Mouse (Mus musculus): ENCODE measurements around the gene Cacna2d3. TPM values are rescaled to one million over a fixed set of nuclear protein-coding genes. Genes with fewer than 3 reads are reported as not detected.

The Cacna2d3 gene
- total RNA-seq, 2 experiments from 2014 or later: 0.51 to 0.94 TPM

DNA sequence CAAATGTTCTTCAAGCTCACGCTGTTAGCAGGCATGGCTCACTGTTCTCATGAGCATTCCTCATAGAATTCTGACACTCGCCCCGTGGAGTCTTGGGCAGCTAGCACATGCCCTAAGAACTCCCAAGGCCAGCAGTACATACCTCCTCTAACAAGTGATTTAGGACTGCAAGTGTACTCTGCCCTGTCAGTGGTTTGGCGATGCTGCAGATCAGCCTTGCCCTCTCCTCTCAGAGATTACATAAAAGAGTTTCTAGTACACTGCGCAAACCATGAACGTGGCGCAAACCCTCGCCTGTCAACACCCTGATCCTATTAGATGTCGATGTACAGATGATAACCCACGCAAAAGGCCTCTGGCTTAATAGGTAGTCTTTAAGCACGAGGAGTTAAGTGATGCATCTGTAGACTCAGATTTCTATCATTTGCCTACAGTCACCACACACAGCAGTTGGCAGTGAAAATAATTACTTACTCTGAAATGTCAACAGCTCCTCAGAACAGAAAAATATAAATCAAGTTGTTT, 691.7 kb downstream of the Cacna2d3 start:
- DNase-seq: no peak
- intact Hi-C loops (cut with DNase I): no loop called here

DNA sequence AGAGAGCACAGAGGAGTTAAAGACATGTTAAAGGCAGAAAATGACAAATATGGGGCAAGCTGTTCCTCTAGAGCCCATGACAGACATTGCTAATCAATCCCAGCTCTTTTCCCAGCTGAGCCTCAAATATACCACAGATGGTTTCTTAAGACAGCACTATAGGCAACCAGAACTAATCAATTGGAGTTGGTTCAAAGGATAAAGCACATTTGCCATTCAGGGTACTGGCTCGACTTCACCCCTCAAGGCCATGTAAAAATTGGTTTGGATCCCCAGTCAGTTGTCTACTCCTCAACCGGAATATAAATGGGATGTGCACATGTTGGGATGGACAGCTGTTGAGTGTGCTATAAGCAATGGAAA, 692.6 kb downstream of the Cacna2d3 start:
- DNase-seq: no peak
- intact Hi-C loops (cut with DNase I): no loop called here

DNA sequence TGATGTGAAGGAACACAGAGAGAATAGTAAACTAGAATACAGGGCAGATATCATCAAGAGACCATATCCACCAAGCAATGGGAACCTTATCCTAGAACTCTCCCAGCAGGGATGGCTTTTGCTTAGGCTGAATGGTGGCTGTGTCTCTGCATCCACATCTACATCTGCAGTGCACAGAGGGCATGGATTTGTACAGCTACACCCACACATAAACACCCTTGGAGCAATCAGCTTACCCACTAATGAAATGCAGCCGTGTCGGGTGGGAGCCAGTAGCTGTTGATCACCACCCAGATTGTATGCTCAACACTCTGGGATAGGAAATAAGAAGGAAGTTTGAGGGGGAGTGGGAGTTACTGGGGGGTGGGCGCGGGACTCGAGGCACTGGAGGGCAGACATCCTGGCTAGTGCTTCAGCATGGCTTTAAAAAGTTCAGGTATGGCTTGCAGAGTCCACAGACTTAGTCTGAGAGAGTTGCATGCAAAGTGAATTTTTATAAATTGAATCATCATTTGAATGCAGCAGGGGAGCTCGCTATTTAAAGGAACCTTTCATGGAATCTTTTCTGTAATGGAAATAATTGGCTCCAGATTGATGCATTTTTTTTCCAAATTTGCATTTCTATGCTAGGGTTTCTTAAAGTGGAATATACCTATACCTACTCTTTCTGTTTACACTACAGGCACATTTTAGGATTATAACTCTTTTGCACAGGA, 693.1 kb downstream of the Cacna2d3 start:
- intact Hi-C loops (cut with DNase I): no loop called here

DNA sequence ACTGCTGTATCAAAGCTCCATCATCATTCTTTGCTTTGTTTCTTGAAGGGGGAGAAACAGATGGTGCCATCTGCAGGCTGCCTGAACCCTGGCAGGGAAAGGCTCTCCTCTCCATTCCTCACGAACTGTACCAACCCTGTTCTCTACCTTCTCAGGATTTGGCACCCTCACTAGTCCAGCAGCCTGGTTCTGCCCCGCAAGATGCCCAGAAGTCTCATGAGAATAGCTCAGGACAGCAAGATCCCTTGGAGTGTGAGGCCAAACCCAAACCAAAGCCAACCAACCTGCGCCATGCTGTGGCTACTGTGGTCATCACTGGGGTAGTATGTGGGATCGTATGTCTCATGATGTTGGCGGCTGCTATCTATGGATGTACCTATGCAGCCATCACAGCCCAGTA, 694.4 kb downstream of the Cacna2d3 start:
- intact Hi-C loops (cut with DNase I): no loop called here
- no peak for DNase-seq

More for the DNA sequence above, 693.1 kb downstream of the Cacna2d3 start:
- DNase-seq: no peak

DNA sequence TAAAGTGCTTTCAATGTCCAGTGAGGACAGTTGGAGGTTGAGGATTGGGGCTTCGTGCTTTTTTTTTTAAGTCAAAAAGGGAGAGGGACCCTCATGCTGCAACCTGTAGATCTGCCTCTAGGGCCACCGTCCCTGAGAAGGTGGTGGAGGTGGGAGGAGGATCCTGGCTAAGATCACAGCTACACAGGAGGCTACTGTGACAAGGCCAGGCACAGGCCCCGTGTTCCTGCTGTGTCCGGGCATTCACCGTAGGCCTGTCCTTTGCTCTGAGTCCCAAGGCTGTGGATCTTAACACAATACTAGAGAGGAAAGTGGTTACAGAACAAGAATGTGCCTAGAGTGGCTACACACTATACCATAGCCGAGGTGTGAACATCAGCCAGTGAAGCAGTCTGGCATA, 696.3 kb downstream of the Cacna2d3 start:
- no peak for DNase-seq
- intact Hi-C loops (cut with DNase I): no loop called here

DNA sequence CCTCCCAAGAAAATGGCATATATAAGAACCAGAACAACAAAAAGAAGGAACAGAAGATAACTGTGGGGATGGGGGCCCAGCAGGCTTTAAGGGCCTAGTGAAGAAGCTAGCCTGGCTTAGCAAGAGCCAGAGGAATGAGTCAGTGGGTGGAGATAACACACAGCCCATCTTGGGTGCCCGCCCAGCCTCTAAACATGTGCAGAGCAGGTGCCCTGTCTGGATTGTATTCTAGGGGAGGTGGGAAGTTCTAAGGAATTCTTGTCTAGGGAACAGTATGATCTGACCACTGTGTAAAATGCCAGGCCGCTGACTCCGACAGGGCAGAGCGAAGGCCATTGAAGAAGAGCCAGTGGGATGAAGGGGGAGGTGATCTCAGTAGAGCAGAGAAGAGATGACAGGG, 698.4 kb downstream of the Cacna2d3 start:
- intact Hi-C loops (cut with DNase I): no loop called here

DNA sequence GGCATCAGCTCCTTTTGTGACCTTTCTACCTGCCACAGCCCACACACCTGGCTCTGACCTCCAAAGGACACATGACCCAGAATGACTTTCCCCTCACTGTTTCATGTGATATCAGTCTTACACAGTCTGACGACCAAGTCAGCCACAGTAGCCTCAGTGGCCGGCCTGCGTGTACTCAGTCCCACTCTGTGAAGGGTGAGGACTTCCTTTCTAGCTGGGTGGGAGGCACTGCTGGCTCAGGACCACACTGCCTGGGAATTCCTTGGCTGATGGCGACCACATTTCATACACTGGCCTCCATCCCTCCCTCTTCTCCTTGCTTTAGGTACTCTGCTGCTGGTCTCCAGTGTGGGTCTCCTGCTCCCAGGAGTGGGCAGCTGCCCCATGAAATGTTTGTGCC, 700.4 kb downstream of the Cacna2d3 start:
- no peak for DNase-seq
- intact Hi-C loops (cut with DNase I): no loop called here

More for the DNA sequence above, 698.4 kb downstream of the Cacna2d3 start:
- DNase-seq: no peak

DNA sequence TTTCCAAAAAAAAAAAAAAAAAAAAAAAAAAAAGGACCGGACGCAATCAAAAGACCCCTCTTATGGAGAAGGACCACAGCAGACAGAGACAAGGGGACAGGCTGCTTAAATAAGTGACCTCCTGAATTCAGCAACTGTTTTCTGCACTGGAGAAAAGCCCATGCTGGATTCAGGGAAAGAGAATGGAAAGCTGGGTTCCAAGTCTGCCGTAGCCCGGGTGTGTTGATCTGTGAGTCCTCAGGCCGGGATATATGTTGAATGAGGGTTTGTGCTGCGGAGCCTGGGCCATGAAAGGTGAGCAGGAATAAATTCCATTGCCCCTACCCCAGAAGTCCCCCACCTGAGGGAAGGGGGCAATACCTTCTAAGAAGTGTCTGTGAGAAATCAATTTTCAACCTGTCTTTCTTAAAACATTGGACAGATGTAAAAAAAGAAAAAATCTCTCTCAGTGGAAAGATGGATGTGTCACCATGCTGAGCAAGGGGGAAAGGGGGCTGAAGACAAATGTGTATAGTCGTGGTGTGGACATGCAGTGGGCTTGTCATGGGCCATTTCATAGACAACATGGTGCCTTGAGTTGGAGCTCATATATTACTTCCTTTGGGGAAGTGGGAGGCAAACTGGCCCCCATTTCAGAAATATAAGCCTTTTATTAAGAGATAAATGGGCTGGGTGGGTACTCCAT, 703.2 kb downstream of the Cacna2d3 start:
- no peak for DNase-seq
- intact Hi-C loops (cut with DNase I): no loop called here

DNA sequence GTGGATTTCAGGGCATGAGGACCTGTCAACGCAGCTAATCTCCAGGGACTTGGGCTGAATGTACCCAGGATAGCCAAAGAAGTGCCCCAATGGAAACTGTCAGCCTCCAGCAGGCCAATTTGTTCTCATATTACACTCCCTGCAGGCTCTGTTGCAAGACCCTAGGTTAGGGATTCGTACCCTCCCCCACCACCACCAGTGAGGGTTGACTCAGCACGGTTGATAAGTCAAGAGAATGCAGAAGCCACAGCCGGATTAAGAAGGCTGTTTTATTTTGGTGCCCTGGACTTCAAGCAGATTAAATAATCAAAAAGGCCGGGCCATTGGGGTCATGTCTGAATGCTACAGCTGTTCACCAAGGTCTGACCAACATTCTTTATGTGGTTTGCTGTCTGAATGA, 703.8 kb downstream of the Cacna2d3 start, which contains the start of gene Lrtm1:
Gene Lrtm1, plus strand, starts transcription at position 326 of the 400 bp plus-strand sequence.
- intact Hi-C loops (cut with DNase I): no loop called here
- no peak for DNase-seq

DNA sequence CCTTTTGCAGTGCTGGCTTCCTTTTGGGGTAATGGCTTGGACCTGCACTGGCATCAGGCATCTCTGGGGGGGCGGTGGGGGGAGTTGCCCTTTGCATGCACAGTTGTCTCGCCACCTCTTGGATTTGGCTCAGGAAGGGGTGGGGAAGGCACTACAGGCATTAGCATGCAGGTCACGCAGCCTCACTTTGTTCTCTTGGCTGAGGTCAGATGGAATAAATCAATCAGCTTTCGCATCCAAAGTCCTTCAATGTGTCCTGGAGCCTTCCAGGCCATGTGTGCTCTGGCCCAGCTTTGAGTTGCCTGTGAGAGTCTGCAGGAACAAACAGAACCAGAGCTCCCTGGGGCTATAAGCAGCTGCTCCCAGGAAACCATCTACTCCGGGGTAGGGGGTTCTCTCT, 705.8 kb downstream of the Cacna2d3 start:
- intact Hi-C loops (cut with DNase I): no loop called here
- DNase-seq: no peak

DNA sequence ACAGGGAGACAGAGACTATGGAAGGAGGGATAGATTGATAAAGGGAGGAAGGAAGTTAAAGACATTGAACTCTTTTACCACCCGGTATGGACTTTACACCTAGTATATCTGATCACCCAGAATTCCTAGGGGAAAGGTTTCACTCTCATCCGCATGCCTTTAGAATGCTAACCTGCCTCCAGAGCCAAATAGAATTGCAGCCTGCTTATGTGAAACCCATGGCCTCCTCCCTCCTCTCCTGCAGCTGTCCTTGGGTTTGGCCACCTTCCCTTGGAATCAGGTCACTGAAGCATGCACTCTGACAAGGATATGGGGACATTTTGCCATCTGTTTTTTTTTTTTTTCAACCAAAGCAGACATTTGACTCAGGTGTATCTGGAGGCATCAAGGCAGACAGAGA, 707.0 kb downstream of the Cacna2d3 start:
- intact Hi-C loops (cut with DNase I): no loop called here
- DNase-seq: no peak

DNA sequence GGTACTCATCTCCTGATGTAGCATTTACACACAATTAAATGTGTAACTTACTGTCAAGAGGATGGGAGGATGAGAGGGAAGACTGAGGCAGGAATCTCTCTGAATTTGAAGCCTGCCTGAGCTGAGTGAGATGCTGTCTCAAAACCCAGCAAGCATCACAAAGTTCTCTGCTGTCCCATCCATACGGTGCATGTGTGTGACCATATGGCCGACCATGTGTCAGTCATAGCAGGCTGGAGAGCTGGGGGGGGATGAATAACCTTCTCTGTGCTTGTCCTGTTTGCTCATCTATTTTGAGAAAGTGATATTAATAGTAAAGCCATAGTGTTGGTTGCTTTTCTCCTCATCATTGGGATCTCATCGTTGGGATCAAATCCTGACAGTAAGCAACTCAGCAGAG, 708.5 kb downstream of the Cacna2d3 start:
- DNase-seq: no peak
- intact Hi-C loops (cut with DNase I): no loop called here

DNA sequence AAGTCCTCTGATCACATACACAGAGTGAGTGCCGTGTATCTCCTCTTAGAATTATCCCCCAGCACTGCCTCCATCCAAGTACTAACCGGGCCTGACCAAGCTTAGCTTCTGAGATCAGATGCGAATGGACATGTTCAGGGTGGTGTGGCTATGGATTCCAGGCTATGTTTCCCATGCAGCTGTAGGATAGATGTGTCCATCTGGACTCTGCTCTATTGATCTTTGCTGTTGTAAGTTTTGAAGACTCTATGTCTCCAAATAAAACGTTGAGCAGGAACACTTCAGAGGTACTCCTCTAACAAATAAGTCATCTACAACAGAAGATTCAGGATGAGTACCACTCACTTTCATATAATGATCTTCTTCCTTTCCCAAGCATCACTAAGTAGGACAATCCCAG, 712.0 kb downstream of the Cacna2d3 start:
- DNase-seq: no peak
- intact Hi-C loops (cut with DNase I): no loop called here

DNA sequence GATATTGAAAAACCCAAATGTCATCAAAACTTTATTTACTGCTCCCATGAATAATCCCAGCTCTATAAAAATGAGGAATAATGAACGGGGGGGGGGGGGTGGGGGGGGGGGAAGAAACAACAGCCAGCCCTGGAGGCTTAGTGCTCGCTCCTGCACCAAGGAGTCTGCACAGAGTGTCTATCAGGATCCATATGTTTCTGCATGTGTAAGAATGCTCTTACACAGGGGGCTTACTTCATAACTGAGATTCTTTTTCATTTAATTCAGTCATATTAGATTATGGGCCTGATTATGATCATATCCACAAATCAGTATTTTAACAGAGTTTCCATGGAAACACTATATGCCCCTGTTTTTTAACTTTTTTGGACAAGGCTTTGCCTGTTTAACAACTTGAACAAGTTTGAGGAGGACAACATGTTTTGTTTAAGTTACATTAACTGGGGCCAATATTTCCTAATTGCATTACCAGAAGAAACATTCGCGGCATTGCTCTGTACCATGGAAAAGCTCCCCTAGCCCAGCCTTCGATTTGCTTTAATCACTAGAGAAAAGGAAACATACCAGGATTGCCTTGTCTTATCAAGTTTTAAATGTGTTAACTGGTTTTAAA, 716.3 kb downstream of the Cacna2d3 start:
- intact Hi-C loops (cut with DNase I): no loop called here
- no peak for DNase-seq

DNA sequence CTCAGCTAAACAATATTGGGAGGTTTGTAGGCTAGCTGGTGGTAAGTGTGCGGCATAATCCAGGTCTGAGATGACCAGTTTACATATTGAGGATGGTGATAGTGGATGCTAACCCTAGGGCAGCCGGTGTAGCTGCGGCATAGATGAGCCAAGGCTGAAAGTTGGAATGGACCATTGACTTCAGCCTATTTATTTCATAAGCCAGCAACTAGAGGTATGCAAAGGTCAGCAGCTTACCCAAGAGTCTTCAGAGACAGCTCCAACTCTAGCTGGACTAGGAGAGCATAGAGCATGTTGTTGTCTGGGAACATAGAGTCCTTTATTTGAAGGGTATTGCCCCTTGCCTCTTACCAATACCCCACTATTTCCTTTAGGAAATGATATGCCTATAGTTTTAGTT, 725.1 kb downstream of the Cacna2d3 start:
- intact Hi-C loops (cut with DNase I): no loop called here
- DNase-seq: no peak

DNA sequence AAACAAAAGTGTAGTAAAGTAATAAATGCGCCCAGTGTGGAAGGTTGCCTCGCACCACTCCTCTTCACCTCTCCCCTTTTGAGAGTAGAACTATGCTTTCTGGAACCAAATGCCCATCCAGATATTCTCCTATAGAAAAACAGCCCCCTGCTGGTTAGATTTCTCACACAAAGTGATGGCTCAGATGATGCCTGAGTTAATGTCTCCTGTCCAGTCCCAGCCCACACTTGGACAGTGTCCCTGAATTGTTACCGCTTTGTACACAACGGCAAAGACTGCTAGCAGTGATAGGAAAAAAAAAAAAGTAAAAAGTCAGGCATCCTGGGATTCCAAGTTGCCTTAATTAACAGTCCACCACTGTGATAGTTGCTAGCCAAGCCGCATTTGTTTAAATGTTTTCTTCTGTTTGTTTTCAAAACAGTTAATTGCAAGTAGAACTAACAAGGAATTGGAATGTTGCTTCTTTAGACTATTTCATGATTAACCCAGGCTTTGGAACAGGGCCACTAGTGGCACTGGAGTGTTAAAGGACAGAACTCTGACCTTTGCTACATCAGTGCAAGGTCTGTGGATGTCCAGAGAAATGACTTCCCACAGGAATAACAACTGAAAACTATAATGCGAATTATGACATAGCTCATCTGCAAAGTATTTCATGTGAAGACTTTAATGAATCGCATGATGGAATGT, 733.3 kb downstream of the Cacna2d3 start:
- no peak for DNase-seq
- intact Hi-C loops (cut with DNase I): no loop called here

DNA sequence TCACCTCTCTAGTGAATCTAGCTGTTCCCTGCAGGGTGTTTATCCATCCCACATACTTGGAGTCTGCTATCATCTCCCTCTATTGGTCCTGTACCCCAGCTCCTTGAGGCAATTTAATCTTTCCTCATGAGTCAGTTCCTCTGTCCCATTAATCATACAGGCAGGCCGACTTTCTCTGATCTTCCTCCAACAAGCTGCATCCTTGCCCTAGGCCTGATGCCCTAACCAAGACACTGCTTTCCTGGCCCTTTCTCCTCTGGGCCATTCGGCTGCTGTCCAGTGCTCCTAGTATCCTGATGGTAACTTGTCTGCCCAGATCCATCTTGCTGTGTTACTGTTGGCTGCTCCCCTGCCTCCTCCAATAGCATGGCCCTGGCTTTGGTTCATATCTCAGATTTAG, 737.4 kb downstream of the Cacna2d3 start:
- intact Hi-C loops (cut with DNase I): no loop called here
- no peak for DNase-seq

DNA sequence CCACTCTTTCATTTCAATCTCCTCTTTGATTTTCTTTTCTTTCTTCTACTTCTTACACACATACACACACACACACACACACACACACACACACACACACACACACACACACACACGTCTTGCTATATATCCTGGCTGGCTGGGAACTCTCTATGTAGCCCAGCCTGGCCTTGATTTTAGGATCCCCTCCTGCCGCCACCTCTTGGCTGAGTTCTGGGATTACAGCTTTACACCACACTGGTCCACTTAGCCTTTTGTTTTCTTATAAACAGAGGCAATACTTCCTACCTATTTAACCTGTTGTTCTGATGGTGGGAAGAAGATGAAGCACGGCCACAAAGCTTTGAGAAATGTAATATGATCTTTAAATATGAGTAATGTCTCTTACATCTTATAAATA, 741.2 kb downstream of the Cacna2d3 start:
- intact Hi-C loops (cut with DNase I): no loop called here
- DNase-seq: no peak

DNA sequence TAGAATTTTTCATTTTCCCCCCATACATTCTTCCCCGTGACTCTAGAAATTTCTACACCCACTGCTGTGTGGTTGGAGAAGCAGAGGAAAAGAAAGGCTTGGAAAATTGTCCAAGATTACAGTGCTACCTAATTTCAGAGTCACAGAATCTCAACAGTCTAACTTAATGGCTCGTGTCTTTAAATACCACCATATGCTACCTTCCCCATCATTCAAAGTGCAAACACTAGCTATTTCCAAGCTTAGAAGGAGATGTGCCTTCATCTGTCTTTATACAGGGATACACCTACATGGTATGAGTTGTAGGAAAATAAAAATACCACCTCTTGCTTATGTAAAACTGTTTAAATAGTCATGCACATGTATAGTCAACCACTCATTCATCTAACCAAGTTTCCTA, 742.4 kb downstream of the Cacna2d3 start:
- DNase-seq: no peak
- intact Hi-C loops (cut with DNase I): no loop called here

DNA sequence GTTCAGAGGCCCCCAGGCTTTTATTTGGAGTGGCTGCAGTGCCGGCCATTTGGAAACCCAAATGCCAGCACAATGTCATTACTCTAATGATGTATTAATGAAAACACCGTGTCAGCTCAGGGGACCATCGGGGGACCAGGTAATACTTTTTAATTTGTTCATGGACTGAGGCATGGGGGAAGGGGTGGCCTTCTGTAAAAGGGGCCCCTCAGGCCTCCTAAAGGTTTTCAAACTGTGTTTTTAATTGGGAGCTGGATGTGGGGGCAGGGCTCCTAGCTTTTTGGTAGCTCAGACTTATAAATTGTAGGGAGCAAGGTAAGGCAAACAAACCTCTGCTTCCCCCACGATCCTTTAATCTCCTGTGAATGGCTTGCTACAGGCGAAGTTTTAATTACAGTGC, 749.0 kb downstream of the Cacna2d3 start:
- intact Hi-C loops (cut with DNase I): no loop called here
- DNase-seq: no peak

DNA sequence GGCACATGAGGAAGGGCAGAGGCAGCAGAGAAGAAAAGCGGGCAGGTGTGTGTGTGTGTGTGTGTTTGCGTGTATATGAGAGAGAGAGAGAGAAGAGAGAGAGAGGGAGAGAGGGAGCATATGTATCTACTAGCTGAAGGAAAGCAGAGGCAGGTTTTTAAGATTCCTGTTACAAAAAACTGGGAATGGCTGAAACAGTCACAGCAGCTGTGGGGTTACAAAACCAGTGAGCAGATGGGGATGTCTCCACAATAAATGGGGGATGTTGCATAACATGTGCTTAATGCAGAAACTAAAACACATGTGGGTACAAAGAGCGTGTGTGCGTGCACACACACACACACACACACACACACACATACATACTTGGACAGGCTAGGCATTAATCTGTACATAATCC, 752.4 kb downstream of the Cacna2d3 start:
- intact Hi-C loops (cut with DNase I): no loop called here
- no peak for DNase-seq
